Mouse (Mus musculus) c-Kit-positive CD71-positive TER-119-positive erythroid progenitor cells, embryonic 14.5 days (primary cell): ENCODE results near the gene Plk5.

Source experiments
- DNase-seq: peaks from one replicate; pipeline ENCODE4 v3.0.0-alpha.2; 2013; ENCODE audit warnings: low spot score

Plk5 gene

GRCm38 (mm10) chr10:80356001-80356682 is at the start of gene Plk5:
Gene Plk5, plus strand, starts transcription at chr10:80356459.
- no peak for DNase-seq

- DNase-seq, result no peak
Measured at GRCm38 (mm10) chr10:80311560-80311959, 44.7 kb upstream of the Plk5 start.

GRCm38 (mm10) chr10:80312586-80313504 is 43.4 kb upstream of the Plk5 start:
- no peak for DNase-seq

GRCm38 (mm10) chr10:80313627-80314201 is 42.5 kb upstream of the Plk5 start:
- no peak for DNase-seq

GRCm38 (mm10) chr10:80314494-80315001 is 41.7 kb upstream of the Plk5 start:
- DNase-seq, result no peak

GRCm38 (mm10) chr10:80315315-80315714 is 40.9 kb upstream of the Plk5 start:
- no peak for DNase-seq

GRCm38 (mm10) chr10:80316359-80316781 is 39.9 kb upstream of the Plk5 start:
- no peak for DNase-seq

- no peak for DNase-seq
Measured at GRCm38 (mm10) chr10:80317011-80317410, 39.2 kb upstream of the Plk5 start.

GRCm38 (mm10) chr10:80320340-80320760 is 35.9 kb upstream of the Plk5 start, which contains the start of gene 2310011J03Rik:
Gene 2310011J03Rik, minus strand, starts transcription at chr10:80320537.
- peak; percentile 90 for DNase-seq

- no peak for DNase-seq
Measured at GRCm38 (mm10) chr10:80321014-80321669, 35.1 kb upstream of the Plk5 start.

- no peak for DNase-seq
Measured at GRCm38 (mm10) chr10:80321670-80322581, 34.3 kb upstream of the Plk5 start.

- DNase-seq, result no peak
Measured at GRCm38 (mm10) chr10:80322811-80323211, 33.4 kb upstream of the Plk5 start.

- DNase-seq, result peak; percentile 74
Measured at GRCm38 (mm10) chr10:80323261-80324119, 32.8 kb upstream of the Plk5 start.

GRCm38 (mm10) chr10:80324120-80325037 is 31.9 kb upstream of the Plk5 start:
- DNase-seq, result no peak

- no peak for DNase-seq
Measured at GRCm38 (mm10) chr10:80325045-80325444, 31.2 kb upstream of the Plk5 start.

- peak; percentile 97 for DNase-seq
Measured at GRCm38 (mm10) chr10:80329273-80330081, 26.8 kb upstream of the Plk5 start, which contains the start of the genes Pcsk4 and Reep6. Gene Pcsk4, minus strand, starts transcription at chr10:80329498. Gene Reep6, plus strand, starts transcription at chr10:80329953.

- no peak for DNase-seq
Measured at GRCm38 (mm10) chr10:80330084-80330483, 26.2 kb upstream of the Plk5 start.

- DNase-seq, result no peak
Measured at GRCm38 (mm10) chr10:80330888-80331287, 25.4 kb upstream of the Plk5 start.
